Mouse (Mus musculus) kidney, postnatal 0 days (tissue): ENCODE data around the gene Rapsn. TPM values are rescaled to one million over a fixed set of nuclear protein-coding genes. Genes with fewer than 3 reads are reported as not detected.
A peak's percentile ranks its signal among the peaks of the same experiment; 100 is the strongest.

Source experiments
- ATAC-seq: fragments of 200-750 bp; cut with Nextera tagmentation; replicated peaks from 2 replicates; pipeline ENCODE4 v1.8.0; 2017; ENCODE audit warnings: low read depth, moderate number of reproducible peaks, moderate TSS enrichment, moderate library complexity; ENCODE audit not compliant: low FRiP score
- DNase-seq: peaks from one replicate; pipeline ENCODE4 v3.0.0-alpha.2; 2016; ENCODE audit warnings: low spot score
- H3K27ac ChIP-seq: fragments of 300-500 bp; sonication (generic); 2 replicates; pipeline ENCODE4 v1.5.1; 2014; ENCODE audit warnings: mild to moderate bottlenecking
- H3K27me3 ChIP-seq: fragments of 300-500 bp; sonication (generic); 2 replicates; pipeline ENCODE4 v1.6.1; 2014; ENCODE audit warnings: low read length, mixed read lengths; ENCODE audit not compliant: insufficient read depth
- H3K36me3 ChIP-seq: fragments of 300-500 bp; sonication (generic); 2 replicates; pipeline ENCODE4 v1.6.1; 2014; ENCODE audit warnings: low read length, mixed read lengths; ENCODE audit not compliant: insufficient read depth
- H3K4me1 ChIP-seq: fragments of 300-500 bp; sonication (generic); replicated peaks from 2 replicates; pipeline ENCODE4 v1.6.1; 2014; ENCODE audit warnings: antibody characterized with exemption, low read length, mixed read lengths; ENCODE audit not compliant: insufficient read depth
- H3K4me2 ChIP-seq: fragments of 300-500 bp; sonication (generic); 2 replicates; pipeline ENCODE4 v1.6.1; 2014; ENCODE audit warnings: mild to moderate bottlenecking, low read length, moderate library complexity, mixed read lengths
- H3K4me3 ChIP-seq: fragments of 300-500 bp; sonication (generic); replicated peaks from 2 replicates; pipeline ENCODE4 v1.5.1; 2014; ENCODE audit warnings: low read depth, low read length
- H3K9ac ChIP-seq: fragments of 300-500 bp; sonication (generic); 2 replicates; pipeline ENCODE4 v1.6.1; 2014; ENCODE audit warnings: low read depth, low read length
- H3K9me3 ChIP-seq: fragments of 300-500 bp; sonication (generic); replicated peaks from 2 replicates; pipeline ENCODE4 v1.6.1; 2016; ENCODE audit warnings: low read length, inconsistent platforms, mixed read lengths
- CTCF ChIP-seq: IDR thresholded peaks from 2 replicates; pipeline ENCODE4 v1.5.1; 2016; ENCODE audit warnings: antibody characterized with exemption, low read depth, mild to moderate bottlenecking, moderate library complexity
- WGBS: fragments of 180-500 bp; shearing (Covaris S2); extraction: QIAGEN DNeasy Blood & Tissue Kit; methylation state at CpG from one replicate; pipeline ENCODE4 v1.1.7; 2014; 5-methylcytosine and 5-hydroxymethylcytosine counted together
- polyA plus RNA-seq: library from polyadenylated mRNA; unstranded; fragments of >200 nt; fragmentation: Nextera tagmentation; extraction: Ambion mirVana; gene quantifications from 2 replicates; pipeline ENCODE4 v1.2.1, GENCODE M21; 2015

Rapsn gene
- polyA plus RNA-seq, 1 experiment from 2014 or later = 5.7 TPM

DNA sequence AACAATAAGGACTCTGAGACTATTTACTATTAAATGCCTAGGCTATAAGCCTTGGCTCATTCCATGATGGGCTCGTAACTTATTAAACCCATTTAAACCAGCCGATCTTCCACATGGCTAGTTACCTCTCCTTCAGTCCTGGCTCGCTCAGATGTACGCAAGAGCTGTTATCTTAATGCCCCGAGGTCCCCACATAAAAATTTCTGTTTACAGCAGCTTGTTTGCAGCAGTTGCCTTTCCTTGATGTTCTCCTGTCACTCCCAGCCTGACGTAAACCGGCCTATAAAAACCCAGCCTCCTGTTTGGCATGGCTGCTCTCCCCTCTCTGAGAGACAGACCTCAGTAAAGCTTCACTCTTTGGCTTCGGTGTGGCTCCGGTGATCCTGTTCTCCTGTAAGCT, 11.9 kb downstream of the Rapsn start:
- DNase-seq = peak; percentile 36
- Histone ChIP-seq H3K4me3 (no peak overlapping the region), H3K9me3 (no peaks in the 10 kb centered on the region), H3K36me3 (no peaks in the 10 kb centered on the region), H3K27ac (peak overlapping the region; percentile 76), H3K4me1 (peaks cover 5% of the 10 kb centered on the region; the same call in 1 of the 2 replicates), H3K9ac (no peak overlapping the region), H3K27me3 (no peaks in the 10 kb centered on the region), H3K4me2 (peak overlapping the region; percentile 13; the same call in 1 of the 2 replicates)
- TF ChIP-seq CTCF = no peak
- ATAC-seq = peak; percentile 52
- WGBS = 42% methylated on average over 9 of the region's 9 CpGs

DNA sequence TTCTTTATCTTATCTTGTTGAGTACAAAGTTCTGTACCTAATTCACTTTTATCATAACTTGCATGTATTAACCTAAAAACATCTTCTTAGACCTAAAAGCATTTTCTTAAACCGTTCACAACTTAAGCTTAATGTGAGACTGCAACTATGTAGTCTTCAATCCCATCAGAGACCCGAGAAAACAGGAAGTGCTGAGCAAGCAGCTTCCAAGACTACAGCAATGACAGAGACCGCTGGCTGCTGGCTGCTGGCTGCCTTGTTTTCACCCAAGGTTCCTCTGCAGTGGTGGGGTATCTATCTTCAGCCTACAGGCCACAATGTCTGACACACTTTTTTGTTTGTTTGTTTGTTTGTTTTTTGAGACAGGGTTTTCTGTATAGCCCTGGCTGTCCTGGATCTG, 16.5 kb downstream of the Rapsn start:
- ATAC-seq (no peak), DNase-seq (no peak)
- 71% methylated on average over 3 of the region's 3 CpGs for WGBS
- Histone ChIP-seq H3K27me3 (no peaks in the 10 kb centered on the region), H3K4me2 (no peak overlapping the region), H3K4me3 (no peak overlapping the region), H3K36me3 (peaks cover 15% of the 10 kb centered on the region), H3K9me3 (no peaks in the 10 kb centered on the region), H3K4me1 (0 out of 2 replicates have a peak, but pooled peaks cover under 1% of the 10 kb centered on the region), H3K9ac (no peak overlapping the region), H3K27ac (no peak overlapping the region)
- no peak for TF ChIP-seq CTCF

DNA sequence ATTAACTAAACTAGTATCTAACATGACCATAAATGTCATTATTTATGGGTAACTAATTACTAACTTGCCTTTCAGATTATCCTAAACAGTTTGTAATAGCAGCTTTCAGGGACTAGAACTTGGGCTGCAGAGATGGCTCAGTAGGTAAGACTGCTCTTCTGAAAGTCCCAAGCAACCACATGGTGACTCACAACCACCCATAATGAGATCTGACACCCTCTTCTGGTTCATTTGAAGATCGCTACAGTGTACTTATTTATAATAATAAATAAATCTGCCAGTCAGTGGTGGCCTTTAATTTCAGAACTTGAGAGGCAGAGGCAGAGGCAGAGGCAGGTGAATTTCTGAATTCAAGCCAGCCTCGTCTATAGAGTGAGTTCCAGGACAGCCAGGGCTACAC, 17.3 kb downstream of the Rapsn start:
- Histone ChIP-seq H3K4me3 (no peak overlapping the region), H3K27me3 (no peaks in the 10 kb centered on the region), H3K27ac (no peak overlapping the region), H3K4me1 (no peaks in the 10 kb centered on the region), H3K9ac (no peak overlapping the region), H3K4me2 (no peak overlapping the region), H3K9me3 (no peaks in the 10 kb centered on the region), H3K36me3 (peaks cover 24% of the 10 kb centered on the region)
- ATAC-seq (no peak), DNase-seq (peak; percentile 17)
- WGBS = 34% methylated on average over 2 of the region's 2 CpGs
- peak; percentile 39 for TF ChIP-seq CTCF

DNA sequence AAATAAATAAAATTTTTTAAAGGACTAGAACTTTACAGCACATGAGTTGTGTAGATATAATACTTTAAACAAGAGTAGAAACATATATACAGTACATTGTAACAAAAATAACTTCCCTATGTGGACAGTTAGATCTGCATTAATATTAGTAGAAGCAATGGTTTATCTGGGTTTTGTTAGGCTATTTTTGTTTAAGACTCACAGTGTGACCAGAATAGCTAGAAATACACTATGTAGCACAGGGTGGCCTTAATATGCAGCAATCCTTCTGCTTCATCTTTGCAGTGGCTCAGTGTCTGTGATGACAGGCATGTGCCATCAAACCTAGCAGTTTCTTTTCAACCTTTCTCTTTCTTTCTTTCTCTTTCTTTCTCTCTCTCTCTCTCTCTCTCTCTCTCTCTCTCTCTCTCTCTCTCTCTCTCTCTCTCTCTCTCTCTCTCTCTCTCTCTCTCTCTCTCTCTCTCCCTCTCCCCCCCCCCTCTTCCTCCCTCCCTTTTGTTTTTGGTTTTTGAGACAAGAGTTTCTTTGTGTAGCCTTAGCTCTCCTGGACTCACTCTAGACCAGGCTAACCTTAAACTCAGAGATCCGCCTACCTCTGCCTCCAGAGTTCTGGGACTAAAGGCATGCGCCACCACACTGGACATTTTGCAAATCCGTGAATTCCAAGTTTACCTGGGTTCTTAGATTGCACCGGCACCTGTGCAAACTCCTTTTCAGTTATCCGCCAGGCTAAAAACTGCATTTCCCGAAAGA, 17.9 kb downstream of the Rapsn start:
- Histone ChIP-seq H3K36me3 (peaks cover 28% of the 10 kb centered on the region), H3K27me3 (no peaks in the 10 kb centered on the region), H3K9ac (peak overlapping the region; percentile 89; the same call in 1 of the 2 replicates), H3K4me3 (peak overlapping the region; percentile 88), H3K9me3 (no peaks in the 10 kb centered on the region), H3K27ac (no peak overlapping the region; the same call in 1 of the 2 replicates), H3K4me2 (peak overlapping the region; percentile 71), H3K4me1 (no peaks in the 10 kb centered on the region)
- no peak for TF ChIP-seq CTCF
- ATAC-seq = peak; percentile 50
- 0% methylated on average over 6 of the region's 6 CpGs for WGBS
- no peak for DNase-seq

DNA sequence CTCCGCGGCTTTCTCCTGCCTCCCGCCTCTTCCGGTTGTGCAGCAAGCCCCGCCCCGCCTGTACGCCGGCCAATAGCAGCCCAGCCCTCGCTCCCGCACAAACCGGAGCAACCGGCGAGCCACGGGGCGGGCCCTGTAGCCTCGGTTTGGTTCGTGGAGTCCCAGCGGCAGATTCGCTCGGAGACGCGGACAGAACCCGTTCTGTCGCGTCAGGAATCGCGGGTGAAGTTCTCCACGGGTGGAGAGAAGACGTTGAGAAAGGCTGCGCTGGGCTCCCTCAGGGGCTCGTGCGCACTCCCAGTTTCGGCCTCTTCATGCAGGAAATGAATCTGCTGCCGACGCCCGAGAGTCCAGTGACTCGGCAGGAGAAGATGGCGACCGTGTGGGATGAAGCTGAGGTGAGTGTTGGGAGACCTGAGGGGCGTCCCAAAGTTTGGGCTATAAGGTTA, 18.5 kb downstream of the Rapsn start, which contains the start of gene Psmc3:
Gene Psmc3, plus strand, starts transcription at position 76 of the 449 bp plus-strand sequence.
- Histone ChIP-seq H3K9me3 (no peaks in the 10 kb centered on the region), H3K4me3 (peak within 1 kb of the TSS; percentile 88), H3K4me2 (peak within 1 kb of the TSS; percentile 71), H3K27ac (peak within 1 kb of the TSS; percentile 90), H3K9ac (peak within 1 kb of the TSS; percentile 89), H3K27me3 (no peaks in the 10 kb centered on the region), H3K4me1 (no peaks in the 10 kb centered on the region), H3K36me3 (peaks cover 34% of the 10 kb centered on the region)
- peak; percentile 98 for DNase-seq
- ATAC-seq = peak; percentile 97
- no peak for TF ChIP-seq CTCF
- WGBS = under 1% methylated on average over 40 of the region's 40 CpGs

DNA sequence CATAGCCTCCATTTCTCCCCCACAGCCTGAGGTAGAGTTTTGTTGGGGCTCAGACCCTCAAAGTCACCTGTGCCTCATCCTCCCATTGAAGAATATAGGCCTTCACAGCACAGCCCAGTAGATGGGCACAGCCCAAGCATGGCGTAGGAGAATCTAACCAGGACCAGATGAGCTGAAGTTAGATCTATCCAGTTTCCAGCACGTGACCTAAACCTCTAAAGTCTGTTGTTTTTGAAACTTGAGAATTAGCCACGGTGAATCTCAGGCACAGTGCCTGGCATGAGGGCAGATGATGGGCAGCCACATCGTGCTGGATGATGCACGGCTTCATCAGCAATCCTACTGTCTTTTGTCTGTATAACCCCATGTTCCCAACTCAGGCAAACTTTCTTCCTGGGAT, 23.0 kb downstream of the Rapsn start:
- no peak overlapping the region for H3K4me3 ChIP-seq
- no peaks in the 10 kb centered on the region for H3K9me3 ChIP-seq
- TF ChIP-seq CTCF = no peak
- H3K27ac ChIP-seq = no peak overlapping the region
- ATAC-seq = no peak
- no peak for DNase-seq
- H3K27me3 ChIP-seq = no peaks in the 10 kb centered on the region
- H3K36me3 ChIP-seq = peaks cover 61% of the 10 kb centered on the region
- H3K4me1 ChIP-seq = no peaks in the 10 kb centered on the region
- no peak overlapping the region for H3K4me2 ChIP-seq
- WGBS = 50% methylated on average over 5 of the region's 5 CpGs
- H3K9ac ChIP-seq = no peak overlapping the region
